Mouse (Mus musculus): ENCODE measurements around the gene St3gal3. TPM values are rescaled to one million over a fixed set of nuclear protein-coding genes. Genes with fewer than 3 reads are reported as not detected.
A peak's percentile ranks its signal among the peaks of the same experiment; 100 is the strongest.

Gene St3gal3
- polyA plus RNA-seq, 1 experiment from 2014 or later, result 6.6 TPM

- no peak for DNase-seq (ENCODE audit: low spot score)
- Histone ChIP-seq H3K4me3 (peak overlapping the region; percentile 84; the same call in 1 of the 2 replicates), H3K4me1 (peaks cover 56% of the 10 kb centered on the region), H3K9me3 (no peaks in the 10 kb centered on the region), H3K36me3 (peaks cover 12% of the 10 kb centered on the region), H3K27me3 (ENCODE audit: insufficient read depth, poor library complexity, severe bottlenecking) (no peaks in the 10 kb centered on the region), H3K27ac (peak overlapping the region; percentile 100; the same call in 1 of the 2 replicates)
- 73% methylated on average over 5 of the region's 5 CpGs for WGBS
Observed at GRCm38 (mm10) chr4:117916386-117916785, 218.3 kb downstream of the St3gal3 start.

- peaks cover 56% of the 10 kb centered on the region for H3K4me1 ChIP-seq
- H3K9me3 ChIP-seq, result no peaks in the 10 kb centered on the region
- no peak for DNase-seq (ENCODE audit: low spot score)
- H3K27me3 ChIP-seq (ENCODE audit: insufficient read depth, poor library complexity, severe bottlenecking), result no peaks in the 10 kb centered on the region
- H3K4me3 ChIP-seq, result peak overlapping the region; percentile 84
- 6% methylated on average over 19 of the region's 19 CpGs for WGBS
- peaks cover 20% of the 10 kb centered on the region for H3K36me3 ChIP-seq
- H3K27ac ChIP-seq, result peak overlapping the region; percentile 100
Observed at GRCm38 (mm10) chr4:117915489-117916105, 219.1 kb downstream of the St3gal3 start.

- peak; percentile 97 for DNase-seq (ENCODE audit: low spot score)
- under 1% methylated on average over 61 of the region's 61 CpGs for WGBS
- Histone ChIP-seq H3K27ac (peak within 1 kb of the TSS; percentile 100), H3K9me3 (no peaks in the 10 kb centered on the region), H3K4me1 (peaks cover 56% of the 10 kb centered on the region), H3K27me3 (ENCODE audit: insufficient read depth, poor library complexity, severe bottlenecking) (no peaks in the 10 kb centered on the region), H3K36me3 (peaks cover 22% of the 10 kb centered on the region), H3K4me3 (peak within 1 kb of the TSS; percentile 84)
Observed at GRCm38 (mm10) chr4:117914591-117915442, 219.9 kb downstream of the St3gal3 start, which contains the start of gene Ipo13. Gene Ipo13 (minus strand): TSS chr4:117914999.

GRCm38 (mm10) chr4:117914031-117914430 lies 220.7 kb downstream of the St3gal3 start:
- Histone ChIP-seq H3K36me3 (peaks cover 26% of the 10 kb centered on the region), H3K4me3 (peak overlapping the region; percentile 84), H3K9me3 (no peaks in the 10 kb centered on the region), H3K4me1 (peaks cover 60% of the 10 kb centered on the region), H3K27ac (peak overlapping the region; percentile 100), H3K27me3 (ENCODE audit: insufficient read depth, poor library complexity, severe bottlenecking) (no peaks in the 10 kb centered on the region)
- DNase-seq (ENCODE audit: low spot score), result no peak
- WGBS, result 12% methylated on average over 8 of the region's 8 CpGs

- DNase-seq (ENCODE audit: low spot score), result no peak
- H3K4me1 ChIP-seq, result peaks cover 60% of the 10 kb centered on the region
- WGBS, result 47% methylated on average over 3 of the region's 3 CpGs
Observed at GRCm38 (mm10) chr4:117913421-117913820, 221.3 kb downstream of the St3gal3 start.

GRCm38 (mm10) chr4:117912685-117913273 lies 221.9 kb downstream of the St3gal3 start:
- H3K27me3 ChIP-seq (ENCODE audit: insufficient read depth, poor library complexity, severe bottlenecking), result no peaks in the 10 kb centered on the region
- H3K4me3 ChIP-seq, result peak overlapping the region; percentile 84; the same call in 1 of the 2 replicates
- H3K9me3 ChIP-seq, result no peaks in the 10 kb centered on the region
- DNase-seq (ENCODE audit: low spot score), result peak; percentile 69
- WGBS, result 69% methylated on average over 7 of the region's 7 CpGs
- H3K4me1 ChIP-seq, result peaks cover 54% of the 10 kb centered on the region
- H3K36me3 ChIP-seq, result peaks cover 35% of the 10 kb centered on the region
- 0 out of 2 replicates have a peak overlapping the region, but pooled peaks have one; percentile 29 for H3K27ac ChIP-seq

More at GRCm38 (mm10) chr4:117913421-117913820, 221.3 kb downstream of the St3gal3 start:
- Histone ChIP-seq H3K4me3 (peak overlapping the region; percentile 84), H3K36me3 (peaks cover 29% of the 10 kb centered on the region), H3K27ac (no peak overlapping the region), H3K9me3 (no peaks in the 10 kb centered on the region), H3K27me3 (ENCODE audit: insufficient read depth, poor library complexity, severe bottlenecking) (no peaks in the 10 kb centered on the region)

GRCm38 (mm10) chr4:117912131-117912561 lies 222.6 kb downstream of the St3gal3 start:
- H3K4me1 ChIP-seq, result peaks cover 49% of the 10 kb centered on the region
- DNase-seq (ENCODE audit: low spot score), result peak; percentile 72
- 90% methylated on average over 13 of the region's 13 CpGs for WGBS
- no peak overlapping the region for H3K4me3 ChIP-seq
- no peaks in the 10 kb centered on the region for H3K27me3 ChIP-seq (ENCODE audit: insufficient read depth, poor library complexity, severe bottlenecking)
- H3K9me3 ChIP-seq, result no peaks in the 10 kb centered on the region
- no peak overlapping the region for H3K27ac ChIP-seq
- peaks cover 38% of the 10 kb centered on the region for H3K36me3 ChIP-seq

- H3K36me3 ChIP-seq, result peaks cover 66% of the 10 kb centered on the region
- 81% methylated on average over 8 of the region's 8 CpGs for WGBS
- H3K27ac ChIP-seq, result no peak overlapping the region
- no peaks in the 10 kb centered on the region for H3K27me3 ChIP-seq (ENCODE audit: insufficient read depth, poor library complexity, severe bottlenecking)
- H3K9me3 ChIP-seq, result no peaks in the 10 kb centered on the region
- no peak for DNase-seq (ENCODE audit: low spot score)
- peaks cover 33% of the 10 kb centered on the region for H3K4me1 ChIP-seq
- H3K4me3 ChIP-seq, result no peak overlapping the region
Observed at GRCm38 (mm10) chr4:117908834-117909453, 225.8 kb downstream of the St3gal3 start.

GRCm38 (mm10) chr4:117906196-117906595 lies 228.5 kb downstream of the St3gal3 start:
- Histone ChIP-seq H3K4me1 (peaks cover 9% of the 10 kb centered on the region), H3K4me3 (no peak overlapping the region), H3K27me3 (ENCODE audit: insufficient read depth, poor library complexity, severe bottlenecking) (no peaks in the 10 kb centered on the region), H3K36me3 (peaks cover 80% of the 10 kb centered on the region), H3K27ac (no peak overlapping the region), H3K9me3 (no peaks in the 10 kb centered on the region)
- WGBS, result 89% methylated on average over 3 of the region's 3 CpGs
- no peak for DNase-seq (ENCODE audit: low spot score)

GRCm38 (mm10) chr4:117904761-117905160 lies 230.0 kb downstream of the St3gal3 start:
- H3K4me3 ChIP-seq, result no peak overlapping the region
- H3K27me3 ChIP-seq (ENCODE audit: insufficient read depth, poor library complexity, severe bottlenecking), result no peaks in the 10 kb centered on the region
- no peak for DNase-seq (ENCODE audit: low spot score)
- H3K27ac ChIP-seq, result no peak overlapping the region
- WGBS, result 91% methylated on average over 8 of the region's 8 CpGs
- no peaks in the 10 kb centered on the region for H3K9me3 ChIP-seq
- peaks cover 9% of the 10 kb centered on the region for H3K4me1 ChIP-seq
- H3K36me3 ChIP-seq, result peaks cover 86% of the 10 kb centered on the region

GRCm38 (mm10) chr4:117904094-117904493 lies 230.6 kb downstream of the St3gal3 start:
- Histone ChIP-seq H3K9me3 (no peaks in the 10 kb centered on the region), H3K4me1 (peaks cover 5% of the 10 kb centered on the region), H3K36me3 (peaks cover 90% of the 10 kb centered on the region), H3K4me3 (no peak overlapping the region), H3K27ac (no peak overlapping the region), H3K27me3 (ENCODE audit: insufficient read depth, poor library complexity, severe bottlenecking) (no peaks in the 10 kb centered on the region)
- 90% methylated on average over 10 of the region's 10 CpGs for WGBS
- DNase-seq (ENCODE audit: low spot score), result no peak

- peaks cover 93% of the 10 kb centered on the region for H3K36me3 ChIP-seq
Observed at GRCm38 (mm10) chr4:117898111-117898510, 236.6 kb downstream of the St3gal3 start.

More at GRCm38 (mm10) chr4:117898111-117898510, 236.6 kb downstream of the St3gal3 start:
- H3K27ac ChIP-seq, result no peak overlapping the region
- no peaks in the 10 kb centered on the region for H3K4me1 ChIP-seq
- 73% methylated on average over 3 of the region's 3 CpGs for WGBS
- no peak overlapping the region for H3K4me3 ChIP-seq
- H3K9me3 ChIP-seq, result no peaks in the 10 kb centered on the region
- no peak for DNase-seq (ENCODE audit: low spot score)
- no peaks in the 10 kb centered on the region for H3K27me3 ChIP-seq (ENCODE audit: insufficient read depth, poor library complexity, severe bottlenecking)
